Mouse (Mus musculus): ENCODE measurements around the gene Olfr1318.

The Olfr1318 gene

DNA sequence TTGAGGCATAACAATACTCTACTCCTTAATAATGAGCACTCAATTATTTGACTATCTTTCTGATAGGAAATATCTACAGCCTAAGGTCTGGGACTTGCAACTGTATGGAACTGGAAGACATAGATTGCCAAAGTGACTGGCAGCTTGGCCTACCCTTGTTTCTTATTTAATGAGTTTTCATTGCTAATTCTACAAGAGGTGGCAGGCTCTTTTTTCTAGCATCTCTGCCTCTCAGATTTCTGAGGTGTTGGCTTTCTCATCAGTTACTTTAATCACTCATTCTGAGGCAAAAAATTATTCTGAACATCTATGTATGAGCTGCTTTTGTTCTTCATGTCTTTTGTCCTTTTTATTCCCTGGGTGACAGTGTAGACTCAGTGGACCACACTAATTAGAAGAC is at the start of gene Olfr1318:
Olfr1318 (plus strand) TSS at position 301 of the 400 bp plus-strand sequence.
- DNase-seq (ENCODE audit: low spot score in 2 of 2): no peak

DNA sequence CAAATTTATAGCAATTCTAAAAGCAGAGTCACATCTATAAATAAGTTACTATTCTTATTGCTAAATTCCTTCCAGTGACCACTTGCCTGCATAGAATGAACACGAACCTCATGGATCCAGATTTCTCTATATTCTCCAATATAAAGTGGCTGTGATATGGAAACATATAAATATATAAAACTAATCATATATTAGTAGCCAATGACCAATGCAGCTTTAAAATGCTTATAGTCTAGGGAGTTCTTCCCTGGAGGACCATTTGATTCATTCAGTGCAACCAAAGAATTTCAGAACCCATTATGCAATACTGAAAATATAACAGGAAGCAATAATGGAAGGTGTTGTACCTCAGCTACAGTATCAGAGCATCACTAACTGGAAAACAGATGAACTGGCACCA is 38.7 kb upstream of the Olfr1318 start, which contains the start of gene Olfr1315-ps1:
Olfr1315-ps1 (minus strand) TSS at position 101 of the 400 bp plus-strand sequence.
- DNase-seq (ENCODE audit: low spot score in 2 of 2): no peak

DNA sequence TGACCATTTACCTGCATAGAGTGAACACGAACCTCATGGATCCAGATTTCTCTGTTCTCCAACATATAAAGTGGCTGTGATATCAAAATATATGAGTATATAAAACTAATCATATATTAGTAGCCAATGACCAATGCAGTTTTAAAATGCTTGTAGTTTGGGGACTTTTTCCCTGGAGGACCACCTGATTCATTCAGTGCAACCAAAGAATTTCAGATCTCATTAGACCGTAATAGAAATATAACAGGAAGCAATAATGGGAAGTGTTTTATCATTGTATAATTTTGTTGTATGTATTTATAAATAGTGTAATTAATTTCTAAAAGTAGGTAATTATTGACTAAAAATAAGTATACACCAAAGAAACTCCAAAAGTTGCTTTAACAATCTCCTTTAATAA is 19.1 kb upstream of the Olfr1318 start, which contains the start of gene Olfr1316:
Olfr1316 (minus strand) TSS at position 101 of the 400 bp plus-strand sequence.
- no peak for DNase-seq (ENCODE audit: low spot score in 2 of 2)

DNA sequence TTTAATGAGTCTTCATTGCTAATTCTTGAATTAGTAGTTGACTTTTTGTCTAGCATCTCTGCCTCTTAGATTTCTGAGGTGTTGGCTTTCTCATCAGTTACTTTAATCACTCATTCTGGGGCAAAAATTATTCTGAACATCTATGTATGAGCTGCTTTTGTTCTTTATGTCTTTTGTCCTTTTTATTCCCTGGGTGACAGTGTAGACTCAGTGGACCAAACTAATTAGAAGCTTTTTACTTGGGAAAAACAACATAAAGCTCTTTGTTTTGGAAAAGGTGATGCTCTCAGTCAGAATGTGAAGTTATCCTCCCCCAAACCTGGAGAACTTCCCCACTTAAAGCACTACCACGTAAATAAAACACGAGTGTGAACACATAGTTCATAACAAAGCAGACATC is 14.0 kb upstream of the Olfr1318 start, which contains the start of gene Olfr1317:
Olfr1317 (plus strand) TSS at position 301 of the 400 bp plus-strand sequence.
- no peak for DNase-seq (ENCODE audit: low spot score in 2 of 2)

DNA sequence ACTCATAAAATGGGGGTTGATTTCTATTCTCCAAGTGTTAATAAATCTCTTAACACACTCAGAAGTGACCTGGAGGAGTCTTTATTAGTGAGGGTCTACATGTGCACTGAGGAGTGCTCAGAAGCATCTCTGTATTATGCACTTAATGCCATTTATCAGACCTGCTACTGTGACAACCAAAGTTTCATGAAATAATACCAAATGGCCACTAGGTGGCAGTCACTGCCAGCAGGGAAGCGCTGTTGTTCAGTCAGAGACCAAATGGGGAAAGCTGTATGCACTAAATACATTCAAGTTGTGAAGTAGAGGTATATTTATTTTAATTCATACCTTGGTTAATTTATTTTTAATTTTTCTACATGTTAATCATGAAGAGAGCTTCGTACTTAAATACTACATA is 42.9 kb downstream of the Olfr1318 start:
- DNase-seq (ENCODE audit: low spot score in 2 of 2): peak in 1 of 2 experiments; percentile 30

DNA sequence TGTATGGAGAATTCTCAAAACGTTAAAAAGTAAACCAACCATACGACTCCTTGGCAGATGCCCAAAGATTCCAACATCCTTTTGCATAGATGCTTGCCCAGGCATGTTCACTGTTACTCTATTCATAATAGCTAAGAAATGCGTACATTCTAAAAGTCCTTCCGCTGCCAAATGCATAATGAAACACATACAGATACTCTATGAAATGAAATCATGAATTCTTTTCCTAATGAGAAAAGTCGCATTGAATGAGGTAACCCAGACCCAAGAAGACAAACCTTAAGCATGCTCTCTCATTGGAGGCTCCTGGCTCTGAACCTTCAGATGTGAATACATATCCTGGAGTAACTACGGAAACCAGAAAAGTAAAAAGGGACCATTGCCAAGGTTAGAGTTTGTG is 49.1 kb downstream of the Olfr1318 start:
- no peak for DNase-seq (ENCODE audit: low spot score in 2 of 2)
